Mouse (Mus musculus) G1E-ER4 (cell line): ENCODE data around the gene 2610528J11Rik. TPM values are rescaled to one million over a fixed set of nuclear protein-coding genes. Genes with fewer than 3 reads are reported as not detected.

Source experiments
- GATA1 ChIP-seq: IDR thresholded peaks from one replicate; pipeline ENCODE4 v1.8.0; 2012; ENCODE audit warnings: low read length, inconsistent platforms
- polyA plus RNA-seq: library from polyadenylated mRNA; stranded (reverse); fragments of >175 nt; gene quantifications from 2 replicates; pipeline ENCODE4 v1.2.3, GENCODE M21; 2012

The 2610528J11Rik gene
- polyA plus RNA-seq = not detected in 2 replicates

DNA sequence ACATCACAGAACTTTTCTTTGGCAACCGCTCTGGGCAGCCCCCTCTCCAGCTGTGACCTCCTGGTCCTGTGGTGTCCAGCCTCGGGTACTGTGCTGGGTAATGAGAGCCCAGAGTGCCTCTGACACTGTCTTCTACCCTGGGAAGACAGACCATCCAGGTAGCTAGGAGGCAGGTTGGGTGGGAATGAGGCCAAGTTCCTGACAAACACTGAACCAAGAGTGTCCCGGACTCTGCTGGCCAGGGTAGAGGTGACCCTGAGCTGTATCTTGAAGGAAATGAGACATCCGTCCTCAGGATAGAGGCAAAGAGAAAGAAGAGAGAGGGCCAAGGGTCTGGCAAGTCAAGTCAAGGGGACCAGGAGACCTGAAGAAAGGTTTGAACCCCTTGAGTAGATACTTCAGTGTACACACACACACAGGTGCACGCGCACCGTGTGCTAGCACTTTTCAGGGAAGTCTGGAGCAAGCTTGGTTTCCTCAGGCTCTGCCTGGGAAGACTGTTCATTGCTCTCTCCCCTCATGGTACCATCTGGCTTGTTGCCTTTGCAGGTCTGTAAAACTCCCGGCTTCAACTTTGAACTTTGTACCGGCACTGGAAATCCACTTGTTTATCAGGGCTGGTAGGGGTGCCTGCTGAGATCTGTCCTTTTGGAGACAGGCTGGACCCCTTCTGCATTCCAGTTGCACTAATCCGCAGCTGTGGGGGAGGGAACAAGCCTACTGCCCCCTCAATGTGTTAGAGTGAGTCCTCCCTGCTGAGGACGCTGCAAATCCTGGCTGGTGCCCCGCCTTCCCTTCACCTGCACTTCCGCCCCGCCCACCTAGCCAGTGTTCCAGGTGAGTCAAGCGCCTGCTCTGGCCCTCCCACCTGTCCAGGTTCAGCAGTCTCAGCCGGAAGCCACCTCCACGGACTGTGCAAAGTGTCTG is at the start of gene 2610528J11Rik:
TSS of gene 2610528J11Rik (plus strand) at position 592 of the 927 bp plus-strand sequence.
- TF ChIP-seq GATA1 = no peak

- no peak for TF ChIP-seq GATA1
These were observed 37.1 kb upstream of the 2610528J11Rik start, which contains the start of gene Tie1 for GRCm38 (mm10) chr4:118489717-118490132. TSS of gene Tie1 (minus strand) at chr4:118490061.

DNA sequence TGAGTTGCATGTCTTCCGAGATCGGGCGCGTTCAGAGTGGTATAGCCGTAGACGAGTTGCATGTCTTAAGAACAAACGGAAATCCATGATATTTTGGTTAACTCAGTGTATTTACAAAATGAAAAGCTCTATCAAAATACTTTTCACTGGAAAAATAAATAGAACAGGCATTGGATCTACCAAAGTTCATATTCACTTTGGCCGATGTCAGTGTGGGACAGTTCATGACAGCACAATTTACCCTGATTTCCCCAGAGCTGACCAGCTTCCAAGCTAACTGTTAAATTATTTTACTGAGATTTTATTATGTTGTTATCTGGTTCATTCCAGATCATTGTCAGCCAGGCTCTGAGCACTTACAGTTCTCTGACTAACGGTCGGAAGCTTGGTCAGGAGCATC is 36.3 kb upstream of the 2610528J11Rik start:
- no peak for TF ChIP-seq GATA1

GRCm38 (mm10) chr4:118500171-118500724 is 26.6 kb upstream of the 2610528J11Rik start:
- no peak for TF ChIP-seq GATA1

- no peak for TF ChIP-seq GATA1
These were observed 26.0 kb upstream of the 2610528J11Rik start for GRCm38 (mm10) chr4:118500792-118501191.

DNA sequence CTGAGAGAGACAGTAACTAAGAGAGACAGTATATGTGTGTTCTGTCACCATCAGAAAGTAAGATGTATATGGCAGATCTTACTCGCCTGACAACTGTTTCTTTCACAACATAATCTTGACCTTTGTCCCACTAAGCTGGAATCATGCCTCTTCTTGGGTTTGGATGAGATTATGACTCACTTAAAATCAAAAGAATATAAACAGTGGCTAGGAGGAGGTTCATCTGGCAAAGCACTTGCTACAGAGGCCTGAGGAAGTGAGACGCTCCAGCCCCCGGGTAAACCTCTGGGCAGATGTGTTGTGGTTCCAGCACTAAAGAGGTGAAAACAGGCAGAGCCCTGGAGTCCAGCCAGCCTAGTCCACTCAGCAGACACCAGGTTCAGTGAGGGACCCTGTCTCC is 21.2 kb upstream of the 2610528J11Rik start:
- no peak for TF ChIP-seq GATA1

DNA sequence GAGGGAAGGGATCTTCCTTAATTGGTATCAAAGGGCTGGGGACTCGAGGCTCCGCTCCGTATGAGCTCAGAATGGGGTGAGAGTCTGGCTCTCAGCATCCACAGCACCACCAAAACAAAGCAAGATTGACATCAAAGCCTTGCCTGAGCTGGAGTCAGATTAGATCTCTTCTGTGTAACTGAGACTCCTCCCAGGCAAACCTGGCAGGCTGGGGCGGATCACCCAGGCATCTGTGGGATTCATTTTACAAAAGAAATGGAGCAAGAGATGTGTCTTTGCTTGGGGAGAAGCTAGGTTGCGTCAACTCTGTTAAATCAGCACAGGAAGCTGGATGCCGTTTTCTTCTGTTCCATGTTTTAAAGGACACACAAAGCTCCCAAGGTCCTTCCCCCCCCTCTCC is 17.7 kb upstream of the 2610528J11Rik start:
- TF ChIP-seq GATA1 = no peak

DNA sequence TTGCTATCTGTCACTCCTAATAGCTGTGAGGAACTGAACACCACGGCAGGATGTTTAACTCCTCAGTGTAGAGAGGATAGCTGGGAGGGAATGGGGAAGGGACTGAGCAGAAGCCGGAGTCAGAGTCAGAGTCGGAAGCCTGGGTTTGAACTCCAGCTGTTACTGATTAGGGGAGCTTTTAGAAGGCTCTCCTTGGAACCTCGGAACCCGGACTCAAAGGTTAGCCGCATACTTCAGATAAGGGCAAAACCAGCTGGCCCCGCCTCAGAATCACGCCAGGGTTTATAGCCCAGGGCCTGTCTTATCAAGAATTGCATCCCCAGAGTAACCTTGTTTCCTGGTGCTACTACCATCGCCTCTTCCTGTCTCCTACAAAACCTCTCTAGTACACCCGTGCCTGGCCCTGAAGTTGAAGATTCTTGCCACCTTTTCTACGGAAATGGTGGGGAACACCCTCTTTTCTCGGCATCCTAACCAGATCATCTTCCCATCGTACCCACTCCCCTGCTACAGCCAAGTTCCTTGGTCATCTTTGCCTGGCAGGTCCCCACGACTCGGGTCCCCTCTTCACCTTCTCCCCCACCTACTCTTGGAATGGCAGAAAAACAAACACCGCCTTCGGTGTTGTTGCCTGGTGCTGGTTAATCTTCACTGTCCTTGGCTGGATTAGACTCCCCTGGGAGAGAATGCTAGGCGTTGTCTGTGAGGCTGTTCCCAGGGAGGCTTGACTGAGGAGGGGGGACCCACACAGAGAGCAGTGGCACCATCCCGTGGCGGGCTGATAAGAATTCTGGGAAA is 9.9 kb upstream of the 2610528J11Rik start:
- TF ChIP-seq GATA1 = no peak

DNA sequence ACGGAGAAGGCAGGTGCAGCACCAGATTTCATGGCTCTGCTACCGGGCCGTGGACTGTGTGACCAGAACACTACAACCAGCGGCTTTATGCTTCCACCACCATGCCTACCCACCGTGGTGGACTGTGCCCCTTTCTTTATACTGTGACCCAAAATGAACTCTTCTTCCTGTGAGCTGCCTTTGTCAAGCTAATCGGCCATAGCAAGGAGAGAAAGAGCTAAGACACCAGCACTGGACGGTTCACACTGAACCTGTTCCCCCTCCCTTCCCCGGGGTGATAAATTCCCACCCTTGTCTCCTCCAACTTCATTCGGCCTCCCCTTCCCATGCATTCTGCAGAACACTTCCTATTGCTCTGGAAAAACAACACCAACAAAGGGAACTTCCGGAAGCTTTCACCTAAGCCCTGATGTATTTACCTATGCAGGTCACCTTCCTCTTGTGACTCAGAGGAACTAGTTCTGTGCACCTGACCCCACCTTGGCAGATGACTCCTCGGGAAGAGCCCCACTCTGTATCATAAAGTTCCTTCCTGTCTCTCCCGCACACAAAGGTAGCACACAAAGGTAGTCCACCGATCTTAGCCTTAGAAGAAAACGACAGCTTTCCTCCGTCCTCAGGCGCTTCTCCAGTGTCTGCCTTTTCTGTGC is 9.2 kb upstream of the 2610528J11Rik start:
- no peak for TF ChIP-seq GATA1

DNA sequence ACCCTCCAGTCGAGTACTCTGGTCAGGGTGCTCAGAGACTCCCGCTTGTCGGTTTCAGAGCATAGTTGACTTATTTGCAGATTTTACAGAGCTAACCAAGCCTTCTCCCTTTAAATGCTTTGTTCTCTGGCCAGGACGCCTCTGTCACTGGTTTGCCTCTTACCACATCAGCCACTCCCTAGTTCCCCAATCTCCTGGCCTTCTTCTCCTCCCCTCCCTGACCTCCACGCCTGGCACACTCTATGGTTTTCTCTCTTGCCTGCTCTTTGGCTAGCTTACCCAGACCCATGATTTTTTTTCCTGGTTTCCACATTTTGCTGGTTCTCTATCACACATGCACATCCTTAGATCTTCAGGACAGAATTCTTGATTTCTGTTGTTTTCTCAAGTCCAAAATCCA is 8.6 kb upstream of the 2610528J11Rik start:
- no peak for TF ChIP-seq GATA1

DNA sequence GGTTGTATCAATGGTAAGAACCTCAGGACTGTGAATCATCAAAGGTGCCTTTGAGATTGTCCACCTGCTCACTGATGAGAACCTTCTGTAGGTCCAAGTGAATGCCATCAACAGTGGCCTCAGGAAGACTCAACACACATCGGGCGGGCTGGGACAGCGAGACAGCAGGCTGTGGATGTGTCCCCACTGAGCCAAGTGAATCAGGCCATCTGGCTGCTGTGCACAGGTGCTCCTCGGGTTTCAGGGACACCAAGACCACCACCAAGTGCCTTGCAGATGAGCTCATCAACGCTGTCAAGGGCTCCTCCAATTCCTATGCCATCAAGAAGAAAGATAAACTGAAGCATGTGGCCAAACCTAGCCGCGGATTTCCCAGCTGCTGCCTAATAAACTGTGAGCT is 4.6 kb upstream of the 2610528J11Rik start:
- no peak for TF ChIP-seq GATA1

DNA sequence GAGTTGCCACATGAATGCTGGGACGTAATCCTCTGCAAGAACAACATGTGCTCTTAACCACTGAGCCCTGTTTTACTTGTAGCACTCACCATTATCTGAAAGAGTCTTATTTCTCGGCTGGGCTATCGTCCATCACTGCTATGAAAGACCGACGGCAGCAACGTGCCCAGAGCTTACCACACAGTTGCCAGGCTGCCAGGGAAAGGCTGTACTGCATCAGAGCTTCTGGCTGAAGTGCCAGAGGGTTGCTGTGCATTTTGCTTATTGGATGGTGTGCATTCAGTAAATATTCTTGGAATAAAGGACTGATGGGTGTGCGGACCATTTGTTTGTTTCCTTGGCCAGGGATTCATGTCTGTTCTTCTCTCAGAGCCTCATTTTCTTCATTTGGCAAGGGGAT is 2.8 kb upstream of the 2610528J11Rik start:
- TF ChIP-seq GATA1 = no peak

GRCm38 (mm10) chr4:118525779-118526178 is 1.0 kb upstream of the 2610528J11Rik start:
- no peak for TF ChIP-seq GATA1

DNA sequence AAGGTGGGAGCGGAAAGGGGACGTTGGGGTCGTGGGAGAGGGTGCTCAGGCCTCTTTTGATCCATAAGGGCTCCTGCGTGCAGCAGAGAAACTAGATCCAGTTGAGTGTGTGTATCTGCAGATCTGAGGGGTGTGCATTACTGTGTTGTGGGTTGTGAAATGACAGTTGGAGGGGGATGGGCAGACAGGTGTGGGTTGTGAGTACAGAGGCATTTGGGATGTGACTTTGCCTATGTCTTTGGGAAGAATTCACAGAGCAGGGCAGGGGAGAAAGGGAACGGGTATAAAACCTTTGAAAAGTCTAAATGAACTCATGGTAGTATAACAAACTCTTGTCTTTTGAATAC is 509 bp downstream of the 2610528J11Rik start:
- no peak for TF ChIP-seq GATA1

- no peak for TF ChIP-seq GATA1
These were observed 921 bp downstream of the 2610528J11Rik start for GRCm38 (mm10) chr4:118527720-118528119.
